ENCODE assay signal across 9 mouse cellular contexts in the genomic region with DNA sequence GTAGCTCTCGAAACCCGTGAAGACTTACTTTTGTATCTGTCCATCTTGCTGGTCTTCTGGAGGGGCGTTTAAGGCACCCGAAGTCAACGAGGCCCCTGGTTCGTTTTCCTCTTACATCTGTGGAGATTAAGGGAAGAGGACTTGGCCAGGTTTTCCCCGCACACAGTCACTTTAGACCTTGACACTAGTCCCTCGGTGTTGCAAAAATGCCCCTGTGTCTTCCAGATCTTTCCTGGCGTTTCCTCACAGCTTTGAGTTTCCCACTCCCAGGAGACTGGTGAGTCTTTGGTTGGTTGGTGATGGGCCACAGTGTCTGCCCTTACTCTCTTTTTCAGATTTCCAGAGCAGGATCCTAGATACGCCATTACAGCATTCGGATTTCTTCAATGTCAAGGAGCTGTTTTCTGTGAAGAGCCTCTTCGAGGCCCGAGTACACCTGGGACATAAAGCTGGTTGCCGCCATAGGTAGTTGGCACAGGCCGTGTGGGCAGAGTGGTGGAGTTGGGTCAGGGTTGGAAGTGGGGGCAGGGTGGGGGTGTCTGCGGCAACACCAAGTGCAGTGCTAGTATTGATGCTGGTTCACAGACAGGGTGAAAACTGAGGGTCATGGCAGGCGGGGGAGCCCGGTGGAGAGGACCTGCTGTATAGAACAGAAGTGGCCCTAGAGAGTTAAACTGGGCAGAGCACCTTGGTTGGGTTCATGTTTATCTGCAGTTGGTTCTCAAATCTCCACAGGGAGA. TPM values are rescaled to one million over a fixed set of nuclear protein-coding genes. Genes with fewer than 3 reads are reported as not detected.
A peak's percentile ranks its signal among the peaks of the same experiment; 100 is the strongest.
DNase-seq lines count a peak whose midpoint lies in the region; ATAC-seq and TF ChIP-seq lines count a peak whose summit lies in the region.
"Had no signal": no experiment of that assay in that cellular context is flagged by ENCODE, and none has a peak within 500 bp of the region (broad histone marks: within the 10 kb centered on the region; RNA-seq: fewer than 3 reads in every experiment).

No protein-coding gene starts in this region.

- no peak for TF ChIP-seq POLR2A in myocyte (IDR thresholded peaks at IDR 0.05; ENCODE audit: insufficient read length, low read depth)

- H3K36me3 ChIP-seq in lung, embryonic 15.5 days, result peaks cover 42% of the 10 kb centered on the region
- peaks cover 14% of the 10 kb centered on the region for H3K36me3 ChIP-seq in embryonic facial prominence, embryonic 11.5 days (replicated peaks; ENCODE audit: control insufficient read depth, insufficient read depth, low read depth, low read length)
- peaks cover 42% of the 10 kb centered on the region for H3K36me3 ChIP-seq in hindbrain, embryonic 15.5 days
- peaks cover 14% of the 10 kb centered on the region for H3K36me3 ChIP-seq in myocyte (ENCODE audit: control insufficient read depth, insufficient read depth)

- peak overlapping the region; percentile 97 for H3K9ac ChIP-seq in lung, embryonic 15.5 days
- H3K9ac ChIP-seq in embryonic facial prominence, embryonic 11.5 days (replicated peaks; ENCODE audit: low read length), result peak overlapping the region; percentile 93
- H3K9ac ChIP-seq in hindbrain, embryonic 15.5 days, result peak overlapping the region; percentile 95

- peak overlapping the region; percentile 86 for H3K4me3 ChIP-seq in lung, embryonic 15.5 days
- peak overlapping the region; percentile 96 for H3K4me3 ChIP-seq in embryonic facial prominence, embryonic 11.5 days (ENCODE audit: low read depth, low read length)
- peak overlapping the region; percentile 88 for H3K4me3 ChIP-seq in hindbrain, embryonic 15.5 days
- H3K4me3 ChIP-seq in myocyte, result peak overlapping the region; percentile 68

- peak overlapping the region; percentile 68 for H3K4me2 ChIP-seq in lung, embryonic 15.5 days
- peak overlapping the region; percentile 43 for H3K4me2 ChIP-seq in embryonic facial prominence, embryonic 11.5 days (ENCODE audit: low read depth, low read length)
- peak overlapping the region; percentile 75 for H3K4me2 ChIP-seq in hindbrain, embryonic 15.5 days
- peak overlapping the region; percentile 98 for H3K4me2 ChIP-seq in myocyte (ENCODE audit: low read depth)

- H3K79me2 ChIP-seq in myocyte (ENCODE audit: control insufficient read depth, insufficient read depth), result peaks cover 10% of the 10 kb centered on the region

- 49% methylated on average over 18 of the region's 18 CpGs for WGBS in lung, embryonic 15.5 days
- WGBS in embryonic facial prominence, embryonic 11.5 days, result 55% methylated on average over 18 of the region's 18 CpGs
- 54% methylated on average over 18 of the region's 18 CpGs for WGBS in hindbrain, embryonic 15.5 days

- no peak for DNase-seq in lung, adult 18-20 months
- no peak for DNase-seq in embryonic facial prominence, embryonic 11.5 days (ENCODE audit: low spot score)
- no peak for DNase-seq in right cerebral cortex, postnatal 25 days
- no peak for DNase-seq in adrenal gland, postnatal 4 days (ENCODE audit: low spot score in 2 of 2)
- DNase-seq in urinary bladder, adult 2 months (ENCODE audit: low spot score), result no peak

- H3K27ac ChIP-seq in lung, embryonic 15.5 days, result no peak overlapping the region
- no peak overlapping the region for H3K27ac ChIP-seq in embryonic facial prominence, embryonic 11.5 days (replicated peaks; ENCODE audit: low read depth, low read length)
- H3K27ac ChIP-seq in hindbrain, embryonic 15.5 days (replicated peaks), result 0 out of 2 replicates have a peak overlapping the region, but pooled peaks have one; percentile 46

- peak overlapping the region; percentile 5 for H3ac ChIP-seq in myocyte (ENCODE audit: control insufficient read depth, insufficient read length)

- peaks cover 6% of the 10 kb centered on the region; the same call in 1 of the 2 replicates for H3K27me3 ChIP-seq in lung, embryonic 15.5 days
- H3K27me3 ChIP-seq in embryonic facial prominence, embryonic 11.5 days (ENCODE audit: control insufficient read depth, insufficient read depth, low read length), result no peaks in the 10 kb centered on the region; the same call in 1 of the 2 replicates
- no peaks in the 10 kb centered on the region for H3K27me3 ChIP-seq in hindbrain, embryonic 15.5 days
- peaks cover 10% of the 10 kb centered on the region for H3K27me3 ChIP-seq in myocyte (ENCODE audit: control insufficient read depth, insufficient read depth, insufficient read length)

- H3K9me3 ChIP-seq in lung, embryonic 15.5 days, result peaks cover 4% of the 10 kb centered on the region
- H3K9me3 ChIP-seq in embryonic facial prominence, embryonic 11.5 days (replicated peaks; ENCODE audit: control insufficient read depth, low read length), result no peaks in the 10 kb centered on the region
- H3K9me3 ChIP-seq in hindbrain, embryonic 15.5 days, result peaks cover 7% of the 10 kb centered on the region; the same call in 1 of the 2 replicates

- H3K4me1 ChIP-seq in lung, embryonic 15.5 days, result peaks cover 17% of the 10 kb centered on the region
- no peaks in the 10 kb centered on the region for H3K4me1 ChIP-seq in embryonic facial prominence, embryonic 11.5 days (ENCODE audit: control insufficient read depth, insufficient read depth, low read length)
- peaks cover 22% of the 10 kb centered on the region for H3K4me1 ChIP-seq in hindbrain, embryonic 15.5 days (replicated peaks)

- ATAC-seq in lung, embryonic 15.5 days (ENCODE audit: borderline replicate concordance, extremely low read depth, low FRiP score, low TSS enrichment), result no peak
- ATAC-seq in embryonic facial prominence, embryonic 11.5 days (replicated peaks; ENCODE audit: insufficient number of reproducible peaks, low FRiP score, low TSS enrichment, low read depth), result no peak
- no peak for ATAC-seq in hindbrain, embryonic 15.5 days (ENCODE audit: low FRiP score, low read depth)

TF ChIP-seq in myocyte, 11 proteins besides CTCF, POLR2A, EP300 and RAD21:
- TF ChIP-seq MYOG (IDR thresholded peaks at IDR 0.05; ENCODE audit: control insufficient read depth in 1 of 3, insufficient read depth in 1 of 3, insufficient read length in 2 of 3, low read depth in 2 of 3) (no peak), TCF12 (IDR thresholded peaks at IDR 0.05; ENCODE audit: insufficient read depth, poor library complexity, severe bottlenecking) (no peak), MYOD1 (IDR thresholded peaks at IDR 0.05; ENCODE audit: control insufficient read depth in 1 of 3, insufficient read length in 2 of 3, low read depth in 2 of 3) (no peak), CEBPB (IDR thresholded peaks at IDR 0.05; ENCODE audit: insufficient read depth, poor library complexity, severe bottlenecking) (no peak), E2F4 (IDR thresholded peaks at IDR 0.05; ENCODE audit: insufficient read depth) (no peak), TCF3 (IDR thresholded peaks at IDR 0.05; ENCODE audit: insufficient read length, low read depth) (no peak), POLR2AphosphoS2 (IDR thresholded peaks at IDR 0.05; ENCODE audit: insufficient read length, low read depth) (no peak), MAX (IDR thresholded peaks at IDR 0.05; ENCODE audit: low read depth) (no peak), SRF (IDR thresholded peaks at IDR 0.05; ENCODE audit: control insufficient read depth, insufficient read length, low read depth) (no peak), USF1 (IDR thresholded peaks at IDR 0.05; ENCODE audit: low read depth) (no peak), REST (IDR thresholded peaks at IDR 0.05; ENCODE audit: insufficient read depth, insufficient read length) (no peak)

RNA-seq across cellular contexts. Expression of a gene that starts 0.8 kb away (rescaled TPM):
- polyA plus RNA-seq in lung, embryonic 15.5 days (2015; fragmentation: Nextera tagmentation; extraction: Ambion mirVana), result 53.0 and 53.7 TPM in 2 replicates
- 68.4 and 71.4 TPM in 2 replicates for polyA plus RNA-seq in embryonic facial prominence, embryonic 11.5 days (2014; fragmentation: Nextera tagmentation; extraction: Ambion mirVana)
- 49.2 and 51.0 TPM in 2 replicates for polyA plus RNA-seq in hindbrain, embryonic 15.5 days (2015; fragmentation: Nextera tagmentation; extraction: Ambion mirVana)
- polyA plus RNA-seq in myocyte (2012; fragmentation: generic; extraction: Trizol), result 32.4 TPM
- total RNA-seq in adrenal gland, postnatal 4 days (2021), result 10 to 100 TPM; 57.9 to 60.4 TPM
- 28.2 and 30.9 TPM in 2 replicates for polyA plus RNA-seq in urinary bladder, adult 2 months (2012; rRNA removed)

RNA-seq across cellular contexts. Expression of a gene that starts 2.5 kb away (rescaled TPM):
- polyA plus RNA-seq in lung, embryonic 15.5 days (2015; fragmentation: Nextera tagmentation; extraction: Ambion mirVana), result 1.7 and 1.9 TPM in 2 replicates
- polyA plus RNA-seq in embryonic facial prominence, embryonic 11.5 days (2014; fragmentation: Nextera tagmentation; extraction: Ambion mirVana), result 0.90 and 1.5 TPM in 2 replicates
- polyA plus RNA-seq in hindbrain, embryonic 15.5 days (2015; fragmentation: Nextera tagmentation; extraction: Ambion mirVana), result 2.8 and 3.6 TPM in 2 replicates
- polyA plus RNA-seq in myocyte (2012; fragmentation: generic; extraction: Trizol), result 0.43 TPM
- under 1 TPM; 0.64 to 0.79 TPM for total RNA-seq in adrenal gland, postnatal 4 days (2021)
- polyA plus RNA-seq in urinary bladder, adult 2 months (2012; rRNA removed), result 1.8 and 2.2 TPM in 2 replicates
- total RNA-seq: common myeloid progenitor, adult 5-6 weeks had no signal

RNA-seq across cellular contexts. Expression of a gene that starts 22.1 kb away (rescaled TPM):
- polyA plus RNA-seq in lung, embryonic 15.5 days (2015; fragmentation: Nextera tagmentation; extraction: Ambion mirVana), result 5.2 and 6.0 TPM in 2 replicates
- 2.7 and 4.1 TPM in 2 replicates for polyA plus RNA-seq in embryonic facial prominence, embryonic 11.5 days (2014; fragmentation: Nextera tagmentation; extraction: Ambion mirVana)
- 16.3 and 17.4 TPM in 2 replicates for polyA plus RNA-seq in hindbrain, embryonic 15.5 days (2015; fragmentation: Nextera tagmentation; extraction: Ambion mirVana)
- not detected for polyA plus RNA-seq in myocyte (2012; fragmentation: generic; extraction: Trizol)
- total RNA-seq in adrenal gland, postnatal 4 days (2021), result 10 to 100 TPM; 11.5 to 12.0 TPM
- polyA plus RNA-seq in urinary bladder, adult 2 months (2012; rRNA removed), result 4.5 and 5.2 TPM in 2 replicates

RNA-seq across cellular contexts. Expression of a gene that starts 28.0 kb away (rescaled TPM):
- polyA plus RNA-seq in lung, embryonic 15.5 days (2015; fragmentation: Nextera tagmentation; extraction: Ambion mirVana), result 0.98 and 1.8 TPM in 2 replicates
- polyA plus RNA-seq in embryonic facial prominence, embryonic 11.5 days (2014; fragmentation: Nextera tagmentation; extraction: Ambion mirVana), result not detected in 2 replicates
- polyA plus RNA-seq in hindbrain, embryonic 15.5 days (2015; fragmentation: Nextera tagmentation; extraction: Ambion mirVana), result 1.1 and 2.2 TPM in 2 replicates
- not detected for polyA plus RNA-seq in myocyte (2012; fragmentation: generic; extraction: Trizol)
- total RNA-seq in adrenal gland, postnatal 4 days (2021), result 1 to 10 TPM; 8.2 to 8.3 TPM
- 3.2 and 4.0 TPM in 2 replicates for polyA plus RNA-seq in urinary bladder, adult 2 months (2012; rRNA removed)
- total RNA-seq: common myeloid progenitor, adult 5-6 weeks had no signal

RNA-seq across cellular contexts. Expression of a gene that starts 37.2 kb away (rescaled TPM):
- 2.2 and 3.5 TPM in 2 replicates for polyA plus RNA-seq in lung, embryonic 15.5 days (2015; fragmentation: Nextera tagmentation; extraction: Ambion mirVana)
- 0.68 TPM in 1 of 2 replicates, not detected in the other for polyA plus RNA-seq in embryonic facial prominence, embryonic 11.5 days (2014; fragmentation: Nextera tagmentation; extraction: Ambion mirVana)
- polyA plus RNA-seq in hindbrain, embryonic 15.5 days (2015; fragmentation: Nextera tagmentation; extraction: Ambion mirVana), result 2.6 and 2.7 TPM in 2 replicates
- not detected for polyA plus RNA-seq in myocyte (2012; fragmentation: generic; extraction: Trizol)
- 1 to 10 TPM; 3.4 to 5.2 TPM for total RNA-seq in adrenal gland, postnatal 4 days (2021)
- 0.55 and 1.6 TPM in 2 replicates for polyA plus RNA-seq in urinary bladder, adult 2 months (2012; rRNA removed)
- total RNA-seq: common myeloid progenitor, adult 5-6 weeks had no signal

Comparison
In these comparisons a context has a peak if more than half of its experiments do, and no peak if none do; other contexts are left out.
1. H3K4me2 ChIP-seq: peak in every context shown above with its lines; median percentile 98 in myocyte; 75 in hindbrain, embryonic 15.5 days; 68 in lung, embryonic 15.5 days; 43 in embryonic facial prominence, embryonic 11.5 days.